Mouse (Mus musculus) neural tube, embryonic 12.5 days (tissue): ENCODE results near the gene Agbl3. TPM values are rescaled to one million over a fixed set of nuclear protein-coding genes. Genes with fewer than 3 reads are reported as not detected.

Source experiments
- ATAC-seq: fragments of 200-750 bp; cut with Nextera tagmentation; 2 replicates; pipeline ENCODE4 v1.8.0; 2017; ENCODE audit warnings: low read depth, mild to moderate bottlenecking, moderate TSS enrichment, moderate library complexity; ENCODE audit not compliant: low FRiP score
- H3K27ac ChIP-seq: fragments of 300-500 bp; sonication (generic); 2 replicates; pipeline ENCODE4 v1.5.1; 2016
- H3K27me3 ChIP-seq: fragments of 300-500 bp; sonication (generic); replicated peaks from 2 replicates; pipeline ENCODE4 v1.6.1; 2016; ENCODE audit warnings: mild to moderate bottlenecking
- H3K36me3 ChIP-seq: fragments of 300-500 bp; sonication (generic); 2 replicates; pipeline ENCODE4 v1.6.1; 2016; ENCODE audit warnings: mild to moderate bottlenecking
- H3K4me1 ChIP-seq: fragments of 300-500 bp; sonication (generic); 2 replicates; pipeline ENCODE4 v1.6.1; 2016
- H3K4me2 ChIP-seq: fragments of 300-500 bp; sonication (generic); replicated peaks from 2 replicates; pipeline ENCODE4 v1.6.1; 2016; ENCODE audit warnings: mild to moderate bottlenecking
- H3K4me3 ChIP-seq: fragments of 300-500 bp; sonication (generic); 2 replicates; pipeline ENCODE4 v1.5.1; 2016
- H3K9ac ChIP-seq: fragments of 300-500 bp; sonication (generic); 2 replicates; pipeline ENCODE4 v1.6.1; 2016; ENCODE audit warnings: mild to moderate bottlenecking
- H3K9me3 ChIP-seq: fragments of 300-500 bp; sonication (generic); 2 replicates; pipeline ENCODE4 v1.6.1; 2016; ENCODE audit warnings: mild to moderate bottlenecking
- WGBS: fragments of 180-500 bp; shearing (Covaris S2); methylation state at CpG from one replicate; pipeline ENCODE4 v1.1.7; 2016; 5-methylcytosine and 5-hydroxymethylcytosine counted together
- polyA plus RNA-seq: library from polyadenylated mRNA; unstranded; fragments of >200 nt; fragmentation: Nextera tagmentation; extraction: Ambion mirVana; gene quantifications from 2 replicates; pipeline ENCODE4 v1.2.1, GENCODE M21; 2016

Agbl3 gene
- polyA plus RNA-seq, 1 experiment from 2014 or later: 9.1 TPM

DNA sequence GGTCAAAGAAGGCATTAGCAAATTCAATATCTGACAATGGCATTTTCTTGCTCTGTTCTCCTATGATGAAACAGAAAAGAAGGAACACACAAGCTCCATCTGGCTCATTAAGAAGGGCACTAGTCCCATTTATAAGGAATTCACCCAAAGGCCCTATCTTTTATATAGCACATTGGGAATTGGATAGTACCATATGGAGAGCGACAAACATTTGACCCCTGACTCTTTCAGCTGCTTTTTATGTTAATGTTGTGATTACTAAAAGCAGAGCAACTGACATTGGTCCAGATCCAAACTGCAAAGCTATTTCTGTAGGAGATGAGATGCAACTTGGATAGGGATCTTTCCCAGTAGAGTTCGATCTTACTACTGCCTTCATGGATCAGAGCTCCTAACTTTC lies 21.9 kb upstream of the Agbl3 start:
- no peaks in the 10 kb centered on the region for H3K9me3 ChIP-seq

GRCm38 (mm10) chr6:34760023-34760422 lies 20.2 kb upstream of the Agbl3 start:
- Histone ChIP-seq H3K4me2 (no peak overlapping the region), H3K9me3 (no peaks in the 10 kb centered on the region), H3K36me3 (peaks cover 29% of the 10 kb centered on the region), H3K4me3 (no peak overlapping the region), H3K27ac (no peak overlapping the region), H3K27me3 (no peaks in the 10 kb centered on the region), H3K4me1 (no peaks in the 10 kb centered on the region), H3K9ac (no peak overlapping the region)
- ATAC-seq: no peak
- WGBS: 53% methylated on average over 4 of the region's 4 CpGs

More for the DNA sequence above, 21.9 kb upstream of the Agbl3 start:
- H3K36me3 ChIP-seq: peaks cover 29% of the 10 kb centered on the region
- H3K4me3 ChIP-seq: no peak overlapping the region
- H3K4me2 ChIP-seq: no peak overlapping the region
- ATAC-seq: no peak
- H3K27ac ChIP-seq: no peak overlapping the region
- WGBS: 86% methylated on average over 2 of the region's 2 CpGs
- H3K27me3 ChIP-seq: no peaks in the 10 kb centered on the region
- H3K4me1 ChIP-seq: no peaks in the 10 kb centered on the region
- no peak overlapping the region for H3K9ac ChIP-seq

DNA sequence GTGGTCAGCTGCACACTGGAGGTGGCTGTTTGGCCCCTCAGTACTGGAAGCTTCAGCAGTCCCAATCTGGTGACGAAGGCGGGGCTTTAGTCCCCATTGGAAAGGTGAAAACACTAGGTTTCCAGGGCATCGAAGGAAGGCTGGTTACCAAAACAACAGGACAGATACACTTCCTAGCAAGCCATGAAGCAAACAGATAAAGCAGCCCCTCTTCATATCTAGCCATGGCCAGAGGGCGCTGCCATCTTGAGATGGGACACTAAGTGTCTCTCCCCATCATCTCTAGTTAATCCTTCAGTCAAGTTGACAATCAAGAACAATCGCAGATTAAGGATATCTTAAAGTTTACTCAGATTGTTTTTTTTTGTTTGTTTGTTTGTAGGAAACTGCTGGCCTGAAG lies 14.5 kb upstream of the Agbl3 start:
- no peak overlapping the region for H3K9ac ChIP-seq
- ATAC-seq: no peak
- no peak overlapping the region for H3K27ac ChIP-seq
- no peak overlapping the region for H3K4me3 ChIP-seq
- H3K9me3 ChIP-seq: no peaks in the 10 kb centered on the region
- 95% methylated on average over 5 of the region's 5 CpGs for WGBS
- H3K4me1 ChIP-seq: no peaks in the 10 kb centered on the region
- peaks cover 16% of the 10 kb centered on the region; the same call in 1 of the 2 replicates for H3K36me3 ChIP-seq
- H3K4me2 ChIP-seq: no peak overlapping the region
- no peaks in the 10 kb centered on the region for H3K27me3 ChIP-seq

DNA sequence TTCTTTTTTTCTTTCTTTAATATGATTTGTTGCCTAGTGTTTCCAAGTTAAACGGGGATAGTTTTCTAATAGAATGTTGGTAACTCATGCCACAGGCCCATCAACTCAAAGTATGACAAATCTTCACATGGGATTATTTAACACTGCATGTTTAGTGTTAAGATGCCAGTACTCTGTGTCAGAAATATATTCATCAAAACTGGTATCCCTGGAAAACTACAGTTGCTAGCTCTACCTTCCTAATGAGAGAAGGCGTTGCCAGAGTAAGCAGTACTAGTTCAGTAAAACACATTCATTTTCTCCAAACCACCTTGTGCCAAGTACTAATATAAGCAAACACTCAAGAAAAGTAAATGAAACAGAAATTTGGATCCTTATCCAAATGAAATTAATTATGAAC lies 10.2 kb upstream of the Agbl3 start:
- H3K4me3 ChIP-seq: no peak overlapping the region
- no peak overlapping the region for H3K4me2 ChIP-seq
- H3K9me3 ChIP-seq: no peaks in the 10 kb centered on the region
- H3K27ac ChIP-seq: no peak overlapping the region
- H3K36me3 ChIP-seq: peaks cover 14% of the 10 kb centered on the region; the same call in 1 of the 2 replicates
- 97% methylated on average over 2 of the region's 2 CpGs for WGBS
- no peaks in the 10 kb centered on the region for H3K4me1 ChIP-seq
- no peaks in the 10 kb centered on the region for H3K27me3 ChIP-seq
- no peak for ATAC-seq
- no peak overlapping the region for H3K9ac ChIP-seq

DNA sequence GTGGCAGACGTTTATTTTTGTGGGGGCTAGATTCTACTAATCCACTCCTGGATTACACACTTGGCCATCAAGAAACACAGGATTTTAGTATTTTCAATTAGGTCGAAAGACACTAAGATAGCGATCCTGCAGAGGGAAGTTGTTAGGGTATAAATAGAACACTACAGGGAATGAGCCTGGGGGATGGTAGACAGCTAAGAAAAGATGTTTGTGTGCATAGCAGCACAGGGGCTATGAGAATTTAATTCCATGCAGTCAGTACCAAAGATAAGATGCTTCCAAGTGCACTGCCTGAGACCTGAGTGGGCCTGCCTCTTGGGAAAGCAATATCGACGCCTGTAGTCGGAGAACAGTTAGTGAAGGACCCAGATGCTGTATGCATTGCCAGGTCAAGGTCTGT lies 9.7 kb upstream of the Agbl3 start:
- WGBS: 93% methylated on average over 6 of the region's 6 CpGs

DNA sequence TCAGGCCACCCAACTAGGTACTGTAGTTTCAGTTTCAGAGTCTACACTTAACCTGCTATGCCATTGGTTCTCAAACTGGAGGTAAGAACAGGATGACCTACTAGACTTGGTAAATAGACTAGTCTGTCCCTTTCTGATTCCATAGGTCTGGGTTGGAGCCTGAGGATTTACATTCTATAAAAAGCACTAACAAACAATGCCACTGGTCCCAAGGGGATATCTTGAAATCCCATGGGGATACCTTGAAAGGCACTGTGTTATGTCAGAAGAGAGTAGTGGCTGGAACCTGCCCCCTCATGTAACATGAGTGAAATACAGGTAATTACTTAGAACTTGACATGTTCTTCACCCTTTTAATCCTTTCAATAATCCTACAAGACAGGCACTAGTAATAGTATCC lies 3.8 kb upstream of the Agbl3 start:
- H3K36me3 ChIP-seq: peaks cover 3% of the 10 kb centered on the region; the same call in 1 of the 2 replicates
- no peaks in the 10 kb centered on the region for H3K4me1 ChIP-seq
- H3K4me3 ChIP-seq: no peak overlapping the region
- no peaks in the 10 kb centered on the region for H3K27me3 ChIP-seq
- no peak overlapping the region for H3K9ac ChIP-seq
- no peak overlapping the region for H3K27ac ChIP-seq
- no peak for ATAC-seq
- H3K9me3 ChIP-seq: no peaks in the 10 kb centered on the region
- H3K4me2 ChIP-seq: no peak overlapping the region

More for the DNA sequence above, 9.7 kb upstream of the Agbl3 start:
- Histone ChIP-seq H3K27ac (no peak overlapping the region), H3K4me1 (no peaks in the 10 kb centered on the region), H3K4me3 (no peak overlapping the region), H3K9ac (no peak overlapping the region), H3K36me3 (peaks cover 14% of the 10 kb centered on the region; the same call in 1 of the 2 replicates), H3K4me2 (no peak overlapping the region), H3K27me3 (no peaks in the 10 kb centered on the region), H3K9me3 (no peaks in the 10 kb centered on the region)
- ATAC-seq: no peak

GRCm38 (mm10) chr6:34777094-34777493 lies 3.1 kb upstream of the Agbl3 start:
- Histone ChIP-seq H3K9ac (no peak overlapping the region), H3K27ac (no peak overlapping the region), H3K27me3 (no peaks in the 10 kb centered on the region), H3K36me3 (no peaks in the 10 kb centered on the region), H3K9me3 (no peaks in the 10 kb centered on the region), H3K4me3 (no peak overlapping the region), H3K4me1 (no peaks in the 10 kb centered on the region), H3K4me2 (no peak overlapping the region)
- ATAC-seq: no peak
- WGBS: 90% methylated on average over 2 of the region's 2 CpGs

DNA sequence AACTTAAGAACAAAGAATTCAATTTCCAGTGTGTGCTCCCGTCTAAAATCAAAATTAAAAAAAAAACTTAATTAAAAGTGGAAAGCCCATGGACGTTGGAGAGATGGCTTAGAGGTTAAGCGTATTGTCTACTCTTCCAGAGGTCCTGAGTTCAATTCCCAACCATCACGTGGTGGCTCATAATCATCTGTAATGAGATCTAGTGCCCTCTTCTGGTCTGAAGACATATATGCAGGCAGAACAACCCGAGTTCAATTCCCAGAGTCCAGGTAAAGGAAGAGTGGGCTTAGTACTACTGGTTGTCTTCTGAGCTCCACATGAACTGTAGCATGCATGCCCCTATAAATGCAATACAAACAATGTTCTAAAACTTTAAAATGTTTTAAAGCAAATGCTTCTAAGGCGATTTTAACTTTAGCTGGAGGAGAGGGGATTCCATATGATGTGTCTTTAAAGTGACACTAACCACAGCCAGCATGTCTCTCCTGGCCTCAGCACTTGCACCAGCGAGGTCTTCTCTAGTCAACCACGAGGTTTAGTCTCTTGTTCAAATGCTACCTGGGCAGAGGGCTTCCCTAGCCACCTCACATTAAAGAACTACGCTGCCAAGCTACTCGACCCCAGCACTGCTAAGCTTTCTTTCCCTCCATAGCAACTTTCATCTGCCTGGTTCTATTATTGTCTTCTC lies 2.1 kb upstream of the Agbl3 start:
- Histone ChIP-seq H3K4me1 (no peaks in the 10 kb centered on the region), H3K27ac (no peak overlapping the region), H3K9me3 (no peaks in the 10 kb centered on the region), H3K9ac (no peak overlapping the region), H3K4me3 (no peak overlapping the region), H3K4me2 (no peak overlapping the region), H3K27me3 (no peaks in the 10 kb centered on the region), H3K36me3 (no peaks in the 10 kb centered on the region)
- no peak for ATAC-seq
- 75% methylated on average over 10 of the region's 10 CpGs for WGBS

DNA sequence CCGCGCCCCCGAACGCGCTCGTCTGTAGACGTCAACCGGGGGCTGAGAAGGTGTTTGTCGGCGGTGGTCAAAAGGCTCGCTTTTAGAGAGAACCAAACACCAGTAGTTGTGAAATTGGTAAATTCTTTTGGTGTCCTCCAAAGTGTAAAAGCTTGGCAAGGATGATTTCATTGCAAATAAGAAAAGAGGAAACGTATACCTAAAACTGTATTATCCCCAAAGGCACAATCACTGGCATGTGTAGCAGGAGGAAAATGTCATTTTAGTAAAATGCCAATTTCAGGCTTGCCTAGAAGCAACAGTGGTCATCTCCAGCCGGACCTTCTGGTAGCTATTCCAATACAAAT lies 684 bp downstream of the Agbl3 start:
- no peaks in the 10 kb centered on the region for H3K27me3 ChIP-seq
- no peaks in the 10 kb centered on the region for H3K36me3 ChIP-seq
- H3K4me3 ChIP-seq: peak overlapping the region; percentile 67
- H3K9ac ChIP-seq: peak overlapping the region; percentile 88
- H3K27ac ChIP-seq: peak overlapping the region; percentile 85; the same call in 1 of the 2 replicates
- 0 out of 2 replicates have a peak, but pooled peaks have one; percentile 7 for ATAC-seq
- peak overlapping the region; percentile 71 for H3K4me2 ChIP-seq
- no peaks in the 10 kb centered on the region for H3K4me1 ChIP-seq
- H3K9me3 ChIP-seq: no peaks in the 10 kb centered on the region
- 6% methylated on average over 13 of the region's 13 CpGs for WGBS

- Histone ChIP-seq H3K4me1 (no peaks in the 10 kb centered on the region), H3K9me3 (no peaks in the 10 kb centered on the region), H3K36me3 (no peaks in the 10 kb centered on the region), H3K9ac (no peak overlapping the region), H3K4me2 (no peak overlapping the region), H3K27ac (no peak overlapping the region), H3K4me3 (no peak overlapping the region), H3K27me3 (no peaks in the 10 kb centered on the region)
- ATAC-seq: no peak
- 95% methylated on average over 1 of the region's 1 CpGs for WGBS
Measured at GRCm38 (mm10) chr6:34782493-34782892, 2.3 kb downstream of the Agbl3 start.

GRCm38 (mm10) chr6:34796881-34797280 lies 16.6 kb downstream of the Agbl3 start:
- no peak overlapping the region for H3K27ac ChIP-seq
- no peak for ATAC-seq
- H3K36me3 ChIP-seq: no peaks in the 10 kb centered on the region
- H3K9me3 ChIP-seq: no peaks in the 10 kb centered on the region
- H3K4me3 ChIP-seq: no peak overlapping the region
- H3K4me1 ChIP-seq: no peaks in the 10 kb centered on the region
- WGBS: 84% methylated on average over 3 of the region's 3 CpGs
- H3K27me3 ChIP-seq: no peaks in the 10 kb centered on the region
- no peak overlapping the region for H3K9ac ChIP-seq
- H3K4me2 ChIP-seq: no peak overlapping the region

DNA sequence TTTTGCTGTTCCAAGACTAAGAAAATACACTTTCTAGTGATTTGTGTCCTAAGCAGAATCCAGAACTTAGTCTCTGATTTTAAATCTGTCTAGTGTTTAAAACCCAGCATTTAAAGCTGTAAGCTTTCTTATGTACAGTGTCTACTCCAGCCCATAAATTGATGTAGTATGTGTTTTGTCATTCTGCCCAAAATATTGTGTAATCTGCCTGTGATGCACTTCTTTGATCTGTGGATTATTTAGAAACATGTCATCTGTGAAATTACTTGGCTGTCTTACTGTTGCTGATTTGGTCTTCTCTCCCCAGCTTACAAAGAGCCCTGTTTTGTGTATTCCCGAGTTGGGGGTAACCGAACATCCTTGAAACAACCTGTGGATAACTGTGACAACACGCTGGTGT lies 17.7 kb downstream of the Agbl3 start:
- H3K27ac ChIP-seq: no peak overlapping the region
- no peak overlapping the region for H3K4me2 ChIP-seq
- no peak overlapping the region for H3K4me3 ChIP-seq
- no peaks in the 10 kb centered on the region for H3K9me3 ChIP-seq
- H3K9ac ChIP-seq: no peak overlapping the region
- no peaks in the 10 kb centered on the region for H3K4me1 ChIP-seq
- no peak for ATAC-seq
- no peaks in the 10 kb centered on the region for H3K36me3 ChIP-seq
- WGBS: 84% methylated on average over 3 of the region's 3 CpGs
- H3K27me3 ChIP-seq: no peaks in the 10 kb centered on the region

- Histone ChIP-seq H3K9ac (no peak overlapping the region), H3K4me3 (no peak overlapping the region), H3K36me3 (no peaks in the 10 kb centered on the region), H3K9me3 (no peaks in the 10 kb centered on the region), H3K4me2 (no peak overlapping the region), H3K4me1 (no peaks in the 10 kb centered on the region), H3K27ac (no peak overlapping the region), H3K27me3 (no peaks in the 10 kb centered on the region)
- no peak for ATAC-seq
- 89% methylated on average over 2 of the region's 2 CpGs for WGBS
Measured at GRCm38 (mm10) chr6:34805582-34805981, 25.4 kb downstream of the Agbl3 start.
